Mouse (Mus musculus) thymus, adult 2 months (tissue): ENCODE measurements at regions not wholly inside any gene's neighbourhood (a gene's known extent, or its start where the extent isn't known, plus 50 kb on each side); places are given as distances from the start of the nearest gene placed in this dataset.

ENCODE experiments used
- DNase-seq: peaks from one replicate; pipeline ENCODE4 v3.0.0; 2021
- H3K27ac ChIP-seq: fragments of 200-500 bp; 2 replicates; pipeline ENCODE4 v1.5.1; 2012; ENCODE audit warnings: low read length, control low read depth; ENCODE audit not compliant: control insufficient read depth, insufficient read depth
- H3K27me3 ChIP-seq: fragments of 200-500 bp; 2 replicates; pipeline ENCODE4 v1.6.1; 2012; ENCODE audit warnings: mild to moderate bottlenecking, low read length, moderate library complexity, mixed read lengths; ENCODE audit not compliant: control insufficient read depth, insufficient read depth
- H3K36me3 ChIP-seq: fragments of 200-500 bp; 2 replicates; pipeline ENCODE4 v1.6.1; 2012; ENCODE audit warnings: mild to moderate bottlenecking, low read length, moderate library complexity; ENCODE audit not compliant: control insufficient read depth, insufficient read depth
- H3K4me1 ChIP-seq: fragments of 200-500 bp; replicated peaks from 2 replicates; pipeline ENCODE4 v1.6.1; 2012; ENCODE audit warnings: low read length; ENCODE audit not compliant: control insufficient read depth, insufficient read depth
- H3K4me3 ChIP-seq: fragments of 200-500 bp; 2 replicates; pipeline ENCODE4 v1.5.1; 2012; ENCODE audit warnings: mild to moderate bottlenecking, low read length, control low read depth, moderate library complexity; ENCODE audit not compliant: control insufficient read depth, insufficient read depth
- CTCF ChIP-seq: fragments of 200-500 bp; IDR thresholded peaks from 2 replicates; pipeline ENCODE4 v1.5.1; 2012; ENCODE audit warnings: mild to moderate bottlenecking, control low read depth, low read length, moderate library complexity, borderline replicate concordance; ENCODE audit not compliant: control insufficient read depth, poor library complexity, insufficient read depth; ENCODE audit errors: extremely low read depth
- POLR2A ChIP-seq: fragments of 200-500 bp; IDR thresholded peaks from 2 replicates; pipeline ENCODE4 v1.6.1; 2012; ENCODE audit warnings: mild to moderate bottlenecking, low read length, control low read depth, moderate library complexity; ENCODE audit not compliant: control insufficient read depth, poor library complexity, insufficient read depth; ENCODE audit errors: extremely low read depth
- WGBS: fragments of 180-500 bp; shearing (Covaris S2); methylation state at CpG from one replicate; pipeline ENCODE4 v1.1.7; 2018; 5-methylcytosine and 5-hydroxymethylcytosine counted together

DNA sequence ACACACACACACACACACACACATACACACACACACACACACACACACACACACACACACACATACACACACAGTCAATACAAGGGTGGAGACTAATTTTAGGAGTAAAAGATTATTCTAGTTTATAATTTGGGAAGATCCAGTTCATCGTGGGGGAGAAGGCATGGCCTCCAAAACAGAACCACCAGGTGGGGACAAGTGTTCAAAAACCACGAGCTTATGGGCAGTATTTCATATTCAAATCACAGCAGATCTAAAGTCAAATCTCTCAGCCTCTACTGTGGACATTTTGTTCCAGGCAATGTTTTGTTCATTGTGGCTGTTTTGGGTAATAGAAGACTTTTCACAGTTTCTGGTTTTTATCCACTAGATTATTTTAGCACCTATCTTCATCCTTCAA is 193.5 kb downstream of the Tmsb4x start:
- WGBS = 32% methylated on average over 2 of the region's 2 CpGs

GRCm38 (mm10) chrX:167014322-167014721 is 194.8 kb downstream of the Tmsb4x start:
- DNase-seq = no peak

More for the DNA sequence above, 193.5 kb downstream of the Tmsb4x start:
- H3K27me3 ChIP-seq = no peaks in the 10 kb centered on the region
- no peak for TF ChIP-seq POLR2A
- TF ChIP-seq CTCF = no peak
- no peak overlapping the region for H3K4me3 ChIP-seq
- H3K4me1 ChIP-seq = no peaks in the 10 kb centered on the region
- no peak for DNase-seq
- H3K36me3 ChIP-seq = no peaks in the 10 kb centered on the region
- H3K27ac ChIP-seq = no peak overlapping the region

DNA sequence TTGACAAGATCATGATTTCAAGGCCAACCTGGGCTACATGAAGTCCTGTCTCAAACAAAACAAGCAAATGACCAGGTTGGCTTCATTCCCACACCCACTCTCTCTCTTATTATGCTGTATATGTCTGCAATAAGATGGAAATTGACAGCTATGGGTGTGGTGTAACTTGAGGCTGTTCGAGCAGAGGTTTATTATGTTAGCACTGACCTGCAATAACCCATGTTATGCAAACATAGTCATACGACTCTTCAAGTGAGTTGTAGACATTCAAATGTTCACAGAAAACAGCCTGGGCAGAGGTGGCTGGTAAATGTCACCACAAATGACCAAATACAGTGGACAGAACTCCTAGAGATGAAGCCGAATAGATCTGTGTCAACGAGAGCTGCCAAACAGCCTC is 196.2 kb downstream of the Tmsb4x start:
- Histone ChIP-seq H3K27ac (no peak overlapping the region), H3K27me3 (no peaks in the 10 kb centered on the region), H3K4me1 (no peaks in the 10 kb centered on the region), H3K36me3 (no peaks in the 10 kb centered on the region), H3K4me3 (no peak overlapping the region)
- WGBS = 91% methylated on average over 4 of the region's 4 CpGs
- DNase-seq = no peak
- no peak for TF ChIP-seq CTCF
- no peak for TF ChIP-seq POLR2A

More at GRCm38 (mm10) chrX:167014322-167014721, 194.8 kb downstream of the Tmsb4x start:
- Histone ChIP-seq H3K27me3 (no peaks in the 10 kb centered on the region), H3K4me3 (no peak overlapping the region), H3K36me3 (no peaks in the 10 kb centered on the region), H3K27ac (no peak overlapping the region), H3K4me1 (no peaks in the 10 kb centered on the region)
- WGBS = 73% methylated on average over 2 of the region's 2 CpGs
- TF ChIP-seq POLR2A = no peak
- no peak for TF ChIP-seq CTCF

- DNase-seq = no peak
- no peak overlapping the region for H3K4me3 ChIP-seq
- H3K36me3 ChIP-seq = no peaks in the 10 kb centered on the region
- no peak overlapping the region for H3K27ac ChIP-seq
- H3K4me1 ChIP-seq = no peaks in the 10 kb centered on the region
- no peaks in the 10 kb centered on the region for H3K27me3 ChIP-seq
- no peak for TF ChIP-seq POLR2A
- TF ChIP-seq CTCF = no peak
- 100% methylated on average over 1 of the region's 1 CpGs for WGBS
These were observed 197.1 kb downstream of the Tmsb4x start for GRCm38 (mm10) chrX:167011977-167012542.

DNA sequence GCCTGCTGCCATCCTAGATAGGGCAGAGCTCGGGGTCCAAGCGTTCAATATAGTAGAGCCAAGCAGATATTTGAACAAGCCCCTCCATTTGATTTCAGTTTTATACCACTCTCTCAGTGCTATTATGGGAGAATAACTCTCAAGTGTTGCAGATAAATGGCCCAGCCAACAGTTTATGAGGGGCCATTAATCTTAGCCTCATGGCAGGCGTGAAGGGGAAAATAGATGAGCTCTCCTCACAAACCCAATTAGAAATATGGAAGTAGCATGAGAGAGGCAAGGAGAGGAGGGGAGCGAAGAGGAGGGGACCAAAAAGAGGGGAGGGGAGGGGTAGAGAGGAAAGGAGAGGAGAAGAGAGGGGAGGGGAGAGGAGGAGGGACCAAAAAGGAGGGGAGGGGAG is 213.3 kb downstream of the Tmsb4x start:
- no peak for DNase-seq
- Histone ChIP-seq H3K27me3 (no peaks in the 10 kb centered on the region), H3K4me1 (no peaks in the 10 kb centered on the region), H3K27ac (no peak overlapping the region), H3K36me3 (no peaks in the 10 kb centered on the region), H3K4me3 (no peak overlapping the region)
- TF ChIP-seq CTCF (no peak), POLR2A (no peak)
- 91% methylated on average over 4 of the region's 4 CpGs for WGBS

- Histone ChIP-seq H3K27ac (no peak overlapping the region), H3K36me3 (no peaks in the 10 kb centered on the region), H3K4me1 (0 out of 2 replicates have a peak, but pooled peaks cover 3% of the 10 kb centered on the region), H3K27me3 (no peaks in the 10 kb centered on the region), H3K4me3 (no peak overlapping the region)
- 33% methylated on average over 6 of the region's 6 CpGs for WGBS
- TF ChIP-seq POLR2A (no peak), CTCF (no peak)
- DNase-seq = no peak
These were observed 228.1 kb downstream of the Tmsb4x start for GRCm38 (mm10) chrX:166981003-166981402.

DNA sequence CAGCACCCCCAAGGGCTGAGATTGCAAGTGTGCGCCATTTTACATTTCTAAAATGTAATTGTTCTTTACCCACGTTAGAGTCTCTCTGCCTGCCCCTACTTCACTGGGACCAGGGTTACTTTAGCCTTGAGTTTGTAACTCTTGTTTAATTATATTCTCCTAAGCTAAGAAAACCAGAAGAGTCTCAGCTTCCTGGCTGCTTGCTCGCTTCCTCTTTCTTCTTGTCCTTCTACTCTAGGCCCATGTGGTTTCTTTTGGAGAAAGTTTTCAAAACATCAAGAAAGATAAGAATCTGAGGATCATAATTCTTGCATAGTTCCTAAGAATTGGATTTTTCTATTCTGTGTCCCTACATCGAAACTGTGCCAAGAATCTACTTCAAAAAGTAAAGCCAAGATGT is 228.6 kb downstream of the Tmsb4x start:
- no peaks in the 10 kb centered on the region for H3K27me3 ChIP-seq
- no peak overlapping the region for H3K27ac ChIP-seq
- no peak overlapping the region for H3K4me3 ChIP-seq
- 44% methylated on average over 4 of the region's 4 CpGs for WGBS
- TF ChIP-seq POLR2A (no peak), CTCF (no peak)
- no peak for DNase-seq
- H3K36me3 ChIP-seq = no peaks in the 10 kb centered on the region
- 0 out of 2 replicates have a peak, but pooled peaks cover 3% of the 10 kb centered on the region for H3K4me1 ChIP-seq
